Mouse (Mus musculus) small intestine, adult 2 months (tissue): Measurements from ENCODE around the gene Glis3. TPM values are rescaled to one million over a fixed set of nuclear protein-coding genes. Genes with fewer than 3 reads are reported as not detected.

Experiments
- H3K27ac ChIP-seq: fragments of 200-500 bp; 2 replicates; pipeline ENCODE4 v1.5.1; 2012; ENCODE audit warnings: low read depth, low read length, control low read depth, inconsistent platforms; ENCODE audit not compliant: insufficient read depth
- H3K27me3 ChIP-seq: fragments of 200-500 bp; 2 replicates; pipeline ENCODE4 v1.6.1; 2012; ENCODE audit warnings: mild to moderate bottlenecking, moderate library complexity, low read length, inconsistent platforms; ENCODE audit not compliant: control insufficient read depth, insufficient read depth
- H3K36me3 ChIP-seq: fragments of 200-500 bp; 2 replicates; pipeline ENCODE4 v1.6.1; 2012; ENCODE audit warnings: mild to moderate bottlenecking, low read length, control low read depth, inconsistent platforms; ENCODE audit not compliant: control insufficient read depth, insufficient read depth
- H3K4me1 ChIP-seq: fragments of 200-500 bp; 2 replicates; pipeline ENCODE4 v1.6.1; 2012; ENCODE audit warnings: low read length, inconsistent platforms, mixed read lengths; ENCODE audit not compliant: control insufficient read depth, insufficient read depth, insufficient read length
- H3K4me3 ChIP-seq: fragments of 200-500 bp; 2 replicates; pipeline ENCODE4 v1.5.1; 2012; ENCODE audit warnings: low read depth, mild to moderate bottlenecking, control low read depth, inconsistent platforms, low read length, moderate library complexity
- CTCF ChIP-seq: fragments of 200-500 bp; IDR thresholded peaks from 2 replicates; pipeline ENCODE4 v1.5.1; 2012; ENCODE audit warnings: low read depth, mild to moderate bottlenecking, control low read depth, inconsistent platforms, low read length, moderate library complexity, mixed read lengths; ENCODE audit not compliant: insufficient replicate concordance, insufficient read length; ENCODE audit errors: extremely low read depth
- POLR2A ChIP-seq: fragments of 200-500 bp; IDR thresholded peaks from 2 replicates; pipeline ENCODE4 v1.6.1; 2012; ENCODE audit warnings: low read depth, mild to moderate bottlenecking, control low read depth, inconsistent platforms, low read length, moderate library complexity
- WGBS: fragments of 180-500 bp; shearing (Covaris S2); methylation state at CpG from one replicate; pipeline ENCODE4 v1.1.7; 2018; 5-methylcytosine and 5-hydroxymethylcytosine counted together
- polyA plus RNA-seq: library from polyadenylated mRNA; depleted of rRNA; stranded (reverse); fragments of >200 nt; gene quantifications from 2 replicates; pipeline ENCODE4 v1.2.3, GENCODE M21; 2012

Gene Glis3
- polyA plus RNA-seq, 1 experiment, result 1.6 TPM

DNA sequence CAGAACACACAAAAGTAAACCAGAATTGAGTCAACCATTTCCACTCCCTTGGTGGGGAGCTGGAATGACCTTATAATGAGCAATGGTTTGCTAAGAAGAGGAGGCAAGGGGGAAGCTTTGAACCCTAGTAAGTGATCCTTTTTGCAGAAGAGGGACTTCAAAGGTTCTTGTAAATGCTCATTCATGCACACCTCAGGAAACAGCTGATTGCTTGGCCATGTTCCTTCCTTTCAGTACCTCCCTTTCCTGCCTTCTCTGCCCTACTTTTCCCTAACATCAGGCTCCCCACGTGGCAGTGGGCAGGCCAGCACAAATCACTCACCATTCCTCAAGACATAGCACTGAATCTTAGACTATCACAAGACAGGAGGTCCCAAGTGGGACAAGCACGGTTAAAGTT lies 392.4 kb downstream of the Glis3 start:
- H3K4me1 ChIP-seq, result no peaks in the 10 kb centered on the region
- H3K36me3 ChIP-seq, result no peaks in the 10 kb centered on the region
- 49% methylated on average over 2 of the region's 2 CpGs for WGBS
- no peak overlapping the region for H3K4me3 ChIP-seq
- no peak overlapping the region for H3K27ac ChIP-seq
- TF ChIP-seq CTCF, result no peak
- no peak for TF ChIP-seq POLR2A
- no peaks in the 10 kb centered on the region for H3K27me3 ChIP-seq

DNA sequence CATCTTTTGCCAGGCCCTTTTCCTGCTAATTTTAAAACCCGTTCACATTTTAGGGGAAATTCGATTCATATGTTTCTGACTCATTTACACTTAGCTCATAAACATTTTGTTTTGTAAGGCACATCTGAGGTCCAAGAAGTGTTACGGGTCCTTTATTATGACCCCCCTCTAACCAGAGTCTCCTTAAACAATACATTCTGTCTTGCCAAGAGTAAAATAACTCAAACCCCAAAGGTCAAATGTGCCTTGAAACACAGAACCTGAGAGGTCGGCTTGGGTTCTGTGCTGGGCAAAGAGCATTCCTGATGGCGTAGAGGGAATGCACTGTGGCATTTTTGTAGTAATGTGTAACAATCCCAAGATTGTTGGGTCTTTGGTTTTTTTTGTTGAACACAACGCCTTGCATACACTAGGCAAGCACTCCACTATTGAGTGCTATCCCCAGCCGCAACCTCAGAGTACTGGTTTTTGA lies 395.7 kb downstream of the Glis3 start:
- WGBS, result 89% methylated on average over 7 of the region's 7 CpGs
- TF ChIP-seq POLR2A (no peak), CTCF (no peak)
- H3K4me1 ChIP-seq, result no peaks in the 10 kb centered on the region
- H3K27me3 ChIP-seq, result no peaks in the 10 kb centered on the region
- no peak overlapping the region for H3K27ac ChIP-seq
- H3K4me3 ChIP-seq, result no peak overlapping the region
- no peaks in the 10 kb centered on the region for H3K36me3 ChIP-seq

DNA sequence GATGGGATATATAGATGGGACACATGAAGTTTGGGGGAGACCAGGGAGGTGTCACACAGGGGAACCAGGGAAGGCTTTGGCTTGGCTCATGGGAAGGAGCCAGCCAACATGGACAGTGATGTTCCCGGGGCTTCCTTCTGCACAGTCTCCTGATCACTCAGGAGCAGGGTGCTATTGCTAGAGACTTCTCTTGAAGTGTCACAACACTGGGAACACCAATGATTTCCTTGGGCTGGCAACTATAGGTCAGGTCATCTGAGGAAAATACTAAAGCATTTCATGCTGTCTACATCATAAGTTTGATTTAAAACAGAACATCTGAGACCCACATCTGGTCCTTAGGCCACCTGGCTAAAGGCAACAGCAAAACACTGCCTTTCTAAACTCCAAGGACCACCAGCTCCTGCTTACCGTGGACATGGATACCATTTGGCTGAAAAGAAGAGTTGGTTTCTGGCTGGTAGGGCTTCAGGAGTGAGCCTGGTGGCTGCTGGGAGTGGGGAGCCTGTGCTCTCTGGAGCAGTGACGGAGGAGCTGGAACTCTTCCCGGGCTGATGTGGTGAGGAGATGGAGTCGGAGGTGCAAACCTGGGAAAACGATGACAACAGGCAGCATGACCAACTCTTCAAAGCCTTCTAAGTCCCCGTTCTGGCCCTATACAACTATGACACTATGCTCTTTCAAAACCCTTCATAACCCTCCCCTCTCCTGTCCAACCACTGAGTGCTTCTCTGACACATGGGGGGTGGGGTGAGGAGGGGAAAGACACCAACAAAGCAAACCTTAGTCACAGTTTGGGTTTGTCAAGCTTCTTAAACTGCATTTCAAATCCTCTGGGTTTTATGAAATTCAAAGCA lies 396.4 kb downstream of the Glis3 start:
- no peak overlapping the region for H3K4me3 ChIP-seq
- no peak for TF ChIP-seq CTCF
- no peak for TF ChIP-seq POLR2A
- no peaks in the 10 kb centered on the region for H3K36me3 ChIP-seq
- WGBS, result 92% methylated on average over 7 of the region's 7 CpGs
- H3K4me1 ChIP-seq, result no peaks in the 10 kb centered on the region
- H3K27ac ChIP-seq, result no peak overlapping the region
- H3K27me3 ChIP-seq, result no peaks in the 10 kb centered on the region

DNA sequence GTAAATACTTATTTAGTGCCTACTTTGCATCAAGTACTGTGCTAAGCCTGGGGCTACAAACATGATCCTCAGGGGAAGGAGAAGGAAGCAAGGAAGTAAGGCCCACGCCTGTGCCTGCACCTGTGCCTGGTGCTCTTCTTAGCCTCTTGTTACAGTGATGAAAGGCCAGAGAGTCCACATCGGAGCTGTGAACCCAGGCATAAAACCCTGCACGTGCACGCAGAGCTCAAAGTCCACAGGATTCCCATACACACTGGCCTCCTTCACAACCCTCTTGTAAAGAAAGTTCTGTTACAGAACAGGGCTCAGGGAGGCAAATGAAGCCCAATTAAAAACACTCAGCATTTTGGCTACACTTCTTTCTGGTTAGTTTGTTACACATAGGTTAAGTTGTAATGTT lies 398.5 kb downstream of the Glis3 start:
- Histone ChIP-seq H3K4me3 (no peak overlapping the region), H3K4me1 (no peaks in the 10 kb centered on the region), H3K27me3 (no peaks in the 10 kb centered on the region), H3K27ac (no peak overlapping the region), H3K36me3 (no peaks in the 10 kb centered on the region)
- no peak for TF ChIP-seq CTCF
- WGBS, result 16% methylated on average over 4 of the region's 4 CpGs

DNA sequence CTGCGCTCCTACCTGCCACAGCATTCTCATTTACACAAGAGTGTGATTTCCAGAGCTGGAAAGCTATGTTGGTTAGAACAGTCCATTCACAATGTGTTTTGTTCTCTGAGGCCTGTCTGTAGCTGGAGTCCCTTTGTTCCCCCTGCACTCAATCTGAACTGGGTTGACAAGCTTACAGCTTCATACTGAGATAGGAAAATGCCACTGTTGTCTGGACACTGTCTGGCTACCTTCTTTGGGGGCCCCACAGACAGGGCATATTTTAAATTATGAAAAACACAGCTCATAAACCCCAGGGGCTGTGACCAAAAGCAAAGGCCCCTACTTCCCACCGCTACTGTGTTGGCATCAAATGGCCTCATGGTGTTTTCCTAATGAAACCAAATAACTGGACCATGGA lies 402.8 kb downstream of the Glis3 start:
- no peak overlapping the region for H3K4me3 ChIP-seq
- no peaks in the 10 kb centered on the region for H3K36me3 ChIP-seq
- H3K27ac ChIP-seq, result no peak overlapping the region
- 95% methylated on average over 2 of the region's 2 CpGs for WGBS
- no peaks in the 10 kb centered on the region for H3K4me1 ChIP-seq
- TF ChIP-seq POLR2A (no peak), CTCF (no peak)
- no peaks in the 10 kb centered on the region for H3K27me3 ChIP-seq

DNA sequence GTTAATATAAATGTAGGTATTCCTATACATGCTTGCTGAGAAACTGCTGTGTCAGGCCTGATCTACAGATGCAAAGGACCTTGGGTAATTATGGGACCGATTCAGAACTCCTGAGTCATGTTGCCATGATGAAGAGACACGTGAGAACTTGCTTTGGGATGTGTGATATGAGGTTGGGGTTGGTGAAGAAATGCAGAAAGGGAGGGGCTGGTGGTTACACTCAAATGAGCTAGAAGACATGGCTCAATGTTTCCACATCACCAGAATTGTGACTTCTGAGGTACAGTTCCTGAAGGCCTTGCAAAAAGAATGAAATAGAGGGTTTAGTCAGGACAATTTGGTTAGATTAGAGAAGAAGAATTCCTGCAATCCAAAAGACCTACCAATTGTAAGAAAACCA lies 405.4 kb downstream of the Glis3 start:
- H3K27ac ChIP-seq, result no peak overlapping the region
- 71% methylated on average over 2 of the region's 2 CpGs for WGBS
- no peaks in the 10 kb centered on the region for H3K4me1 ChIP-seq
- no peaks in the 10 kb centered on the region for H3K27me3 ChIP-seq
- no peaks in the 10 kb centered on the region for H3K36me3 ChIP-seq
- TF ChIP-seq POLR2A, result no peak
- TF ChIP-seq CTCF, result no peak
- no peak overlapping the region for H3K4me3 ChIP-seq

DNA sequence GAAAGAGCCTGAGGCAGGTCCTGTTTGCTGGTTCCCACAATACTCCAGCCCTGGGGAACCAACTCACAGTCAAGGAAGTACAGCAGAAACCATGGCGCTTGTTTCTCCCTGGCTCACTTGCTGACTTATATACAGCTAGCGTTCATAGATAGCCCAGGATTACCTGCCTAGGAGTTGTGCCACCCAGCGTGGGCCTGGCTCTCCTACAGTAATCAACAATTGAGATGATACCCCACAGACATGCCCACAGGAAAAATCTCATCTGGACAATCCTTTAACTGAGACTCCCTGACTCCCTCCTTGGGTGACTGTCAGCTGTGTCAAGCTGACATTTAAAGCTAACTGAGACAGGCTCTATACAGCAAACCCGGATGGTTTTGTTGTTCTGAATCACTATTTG lies 405.9 kb downstream of the Glis3 start:
- Histone ChIP-seq H3K27me3 (no peaks in the 10 kb centered on the region), H3K4me1 (no peaks in the 10 kb centered on the region), H3K4me3 (no peak overlapping the region), H3K27ac (no peak overlapping the region), H3K36me3 (no peaks in the 10 kb centered on the region)
- WGBS, result 90% methylated on average over 4 of the region's 4 CpGs
- TF ChIP-seq POLR2A (no peak), CTCF (no peak)

DNA sequence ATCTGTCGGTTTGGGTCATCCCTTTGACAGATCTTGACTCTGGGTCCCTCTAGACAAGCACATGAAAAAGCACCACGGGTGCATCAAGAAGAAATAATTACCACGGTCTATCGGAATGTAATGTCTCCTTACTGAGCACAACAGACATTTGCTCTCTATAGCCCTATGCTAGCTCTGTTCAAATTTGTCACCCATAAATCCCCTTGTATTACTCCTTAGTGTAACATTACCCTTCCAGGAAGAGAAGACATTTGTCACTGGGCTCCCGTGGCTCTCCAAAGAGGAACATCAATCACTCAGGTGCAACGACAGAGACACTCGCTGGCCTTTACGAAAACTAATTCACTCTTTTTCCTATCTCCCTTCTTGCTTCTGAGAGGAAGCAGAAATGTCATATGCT lies 413.0 kb downstream of the Glis3 start:
- no peaks in the 10 kb centered on the region for H3K4me1 ChIP-seq
- no peaks in the 10 kb centered on the region for H3K27me3 ChIP-seq
- no peak overlapping the region for H3K4me3 ChIP-seq
- TF ChIP-seq POLR2A (no peak), CTCF (no peak)
- no peak overlapping the region for H3K27ac ChIP-seq
- no peaks in the 10 kb centered on the region for H3K36me3 ChIP-seq
- WGBS, result 83% methylated on average over 8 of the region's 8 CpGs
